Mouse (Mus musculus): ENCODE measurements around the gene Olfr772. TPM values are rescaled to one million over a fixed set of nuclear protein-coding genes. Genes with fewer than 3 reads are reported as not detected.
"Not testable (repeated sequence)": the region's sequence is repeated elsewhere in the genome, so short reads cannot be mapped to it uniquely, and the experiment has no call there.

The Olfr772 gene
- total RNA-seq (2015; ENCODE audit: low replicate concordance): not detected in 2 replicates
- total RNA-seq (2017; ENCODE audit: low replicate concordance): not detected in 2 replicates

GRCm38 (mm10) chr10:129177821-129178220 is at the start of gene Olfr772:
Olfr772 (minus strand) TSS chr10:129177921.
- ATAC-seq (replicated peaks; ENCODE audit: low FRiP score, poor library complexity, severe bottlenecking): not testable (repeated sequence)

- ATAC-seq (replicated peaks; ENCODE audit: low FRiP score, poor library complexity, severe bottlenecking): not testable (repeated sequence)
Observed at GRCm38 (mm10) chr10:129187319-129187718, 9.6 kb upstream of the Olfr772 start, which contains the start of gene Olfr773. Olfr773 (minus strand) TSS chr10:129187419.

- ATAC-seq (replicated peaks; ENCODE audit: low FRiP score, poor library complexity, severe bottlenecking): no peak
Observed at GRCm38 (mm10) chr10:129164651-129165050, 13.1 kb downstream of the Olfr772 start, which contains the start of gene Olfr771. Olfr771 (minus strand) TSS chr10:129164751.

- no peak for ATAC-seq (replicated peaks; ENCODE audit: low FRiP score, poor library complexity, severe bottlenecking)
Observed at GRCm38 (mm10) chr10:129138898-129139297, 38.8 kb downstream of the Olfr772 start, which contains the start of gene Olfr770. Olfr770 (minus strand) TSS chr10:129138998.

Other genes with a start within 250 kb of the Olfr772 start
- not detected in 2 replicates for gene Itga7, start 244.1 kb downstream of the Olfr772 start, total RNA-seq (2015; ENCODE audit: low replicate concordance)
- not detected in 2 replicates for gene Itga7, start 244.1 kb downstream of the Olfr772 start, total RNA-seq (2017; ENCODE audit: low replicate concordance)
- gene Mettl7b, start 216.9 kb downstream of the Olfr772 start, total RNA-seq (2015; ENCODE audit: low replicate concordance): not detected in 2 replicates
- not detected in 2 replicates for gene Mettl7b, start 216.9 kb downstream of the Olfr772 start, total RNA-seq (2017; ENCODE audit: low replicate concordance)
- gene Olfr9, start 188.5 kb downstream of the Olfr772 start, total RNA-seq (2015; ENCODE audit: low replicate concordance): not detected in 2 replicates
- not detected in 2 replicates for gene Olfr9, start 188.5 kb downstream of the Olfr772 start, total RNA-seq (2017; ENCODE audit: low replicate concordance)
- gene Olfr763, start 167.1 kb downstream of the Olfr772 start, total RNA-seq (2015; ENCODE audit: low replicate concordance): not detected in 2 replicates
- gene Olfr763, start 167.1 kb downstream of the Olfr772 start, total RNA-seq (2017; ENCODE audit: low replicate concordance): not detected in 2 replicates
- gene Olfr764-ps1, start 138.0 kb downstream of the Olfr772 start, total RNA-seq (2015; ENCODE audit: low replicate concordance): not detected in 2 replicates
- gene Olfr764-ps1, start 138.0 kb downstream of the Olfr772 start, total RNA-seq (2017; ENCODE audit: low replicate concordance): not detected in 2 replicates
- gene Olfr765, start 127.9 kb downstream of the Olfr772 start, total RNA-seq (2015; ENCODE audit: low replicate concordance): not detected in 2 replicates
- gene Olfr765, start 127.9 kb downstream of the Olfr772 start, total RNA-seq (2017; ENCODE audit: low replicate concordance): not detected in 2 replicates
- not detected in 2 replicates for gene Olfr766-ps1, start 108.9 kb downstream of the Olfr772 start, total RNA-seq (2015; ENCODE audit: low replicate concordance)
- not detected in 2 replicates for gene Olfr766-ps1, start 108.9 kb downstream of the Olfr772 start, total RNA-seq (2017; ENCODE audit: low replicate concordance)
- gene Olfr767, start 95.0 kb downstream of the Olfr772 start, total RNA-seq (2015; ENCODE audit: low replicate concordance): not detected in 2 replicates
- gene Olfr767, start 95.0 kb downstream of the Olfr772 start, total RNA-seq (2017; ENCODE audit: low replicate concordance): not detected in 2 replicates
- gene Olfr768, start 78.5 kb downstream of the Olfr772 start, total RNA-seq (2015; ENCODE audit: low replicate concordance): not detected in 2 replicates
- not detected in 2 replicates for gene Olfr768, start 78.5 kb downstream of the Olfr772 start, total RNA-seq (2017; ENCODE audit: low replicate concordance)
- gene Olfr769, start 60.1 kb downstream of the Olfr772 start, total RNA-seq (2015; ENCODE audit: low replicate concordance): not detected in 2 replicates
- gene Olfr769, start 60.1 kb downstream of the Olfr772 start, total RNA-seq (2017; ENCODE audit: low replicate concordance): not detected in 2 replicates
- not detected in 2 replicates for gene Olfr770, start 38.9 kb downstream of the Olfr772 start, total RNA-seq (2015; ENCODE audit: low replicate concordance)
- not detected in 2 replicates for gene Olfr770, start 38.9 kb downstream of the Olfr772 start, total RNA-seq (2017; ENCODE audit: low replicate concordance)
- not detected in 2 replicates for gene Olfr771, start 13.2 kb downstream of the Olfr772 start, total RNA-seq (2015; ENCODE audit: low replicate concordance)
- gene Olfr771, start 13.2 kb downstream of the Olfr772 start, total RNA-seq (2017; ENCODE audit: low replicate concordance): not detected in 2 replicates
- gene Olfr773, start 9.5 kb upstream of the Olfr772 start, total RNA-seq (2015; ENCODE audit: low replicate concordance): not detected in 2 replicates
- not detected in 2 replicates for gene Olfr773, start 9.5 kb upstream of the Olfr772 start, total RNA-seq (2017; ENCODE audit: low replicate concordance)
- not detected in 2 replicates for gene Olfr774, start 58.3 kb upstream of the Olfr772 start, total RNA-seq (2015; ENCODE audit: low replicate concordance)
- gene Olfr774, start 58.3 kb upstream of the Olfr772 start, total RNA-seq (2017; ENCODE audit: low replicate concordance): not detected in 2 replicates
- gene Olfr775, start 70.5 kb upstream of the Olfr772 start, total RNA-seq (2015; ENCODE audit: low replicate concordance): not detected in 2 replicates
- not detected in 2 replicates for gene Olfr775, start 70.5 kb upstream of the Olfr772 start, total RNA-seq (2017; ENCODE audit: low replicate concordance)
- not detected in 2 replicates for gene Olfr776, start 81.2 kb upstream of the Olfr772 start, total RNA-seq (2015; ENCODE audit: low replicate concordance)
- not detected in 2 replicates for gene Olfr776, start 81.2 kb upstream of the Olfr772 start, total RNA-seq (2017; ENCODE audit: low replicate concordance)
- not detected in 2 replicates for gene Olfr777, start 93.6 kb upstream of the Olfr772 start, total RNA-seq (2015; ENCODE audit: low replicate concordance)
- 0.14 TPM in 1 of 2 replicates, not detected in the other for gene Olfr777, start 93.6 kb upstream of the Olfr772 start, total RNA-seq (2017; ENCODE audit: low replicate concordance)
- gene Olfr780, start 140.2 kb upstream of the Olfr772 start, total RNA-seq (2015; ENCODE audit: low replicate concordance): not detected in 2 replicates
- gene Olfr780, start 140.2 kb upstream of the Olfr772 start, total RNA-seq (2017; ENCODE audit: low replicate concordance): 0.42 TPM in 1 of 2 replicates, not detected in the other
- not detected in 2 replicates for gene Olfr781, start 150.9 kb upstream of the Olfr772 start, total RNA-seq (2015; ENCODE audit: low replicate concordance)
- gene Olfr781, start 150.9 kb upstream of the Olfr772 start, total RNA-seq (2017; ENCODE audit: low replicate concordance): not detected in 2 replicates
- not detected in 2 replicates for gene Olfr782, start 170.9 kb upstream of the Olfr772 start, total RNA-seq (2015; ENCODE audit: low replicate concordance)
- not detected in 2 replicates for gene Olfr782, start 170.9 kb upstream of the Olfr772 start, total RNA-seq (2017; ENCODE audit: low replicate concordance)
- gene Olfr784, start 206.2 kb upstream of the Olfr772 start, total RNA-seq (2015; ENCODE audit: low replicate concordance): 0.19 and 0.21 TPM in 2 replicates
- gene Olfr784, start 206.2 kb upstream of the Olfr772 start, total RNA-seq (2017; ENCODE audit: low replicate concordance): 0.14 TPM in 1 of 2 replicates, not detected in the other
- not detected in 2 replicates for gene Olfr785, start 227.5 kb upstream of the Olfr772 start, total RNA-seq (2015; ENCODE audit: low replicate concordance)
- not detected in 2 replicates for gene Olfr785, start 227.5 kb upstream of the Olfr772 start, total RNA-seq (2017; ENCODE audit: low replicate concordance)
- not detected in 2 replicates for gene Olfr786, start 249.4 kb upstream of the Olfr772 start, total RNA-seq (2015; ENCODE audit: low replicate concordance)
- not detected in 2 replicates for gene Olfr786, start 249.4 kb upstream of the Olfr772 start, total RNA-seq (2017; ENCODE audit: low replicate concordance)

All from erythroblast, adult 5-6 weeks (primary cell).